Mouse (Mus musculus): ENCODE data around the gene Lgals3bp. TPM values are rescaled to one million over a fixed set of nuclear protein-coding genes. Genes with fewer than 3 reads are reported as not detected.

Gene Lgals3bp
- polyA plus RNA-seq, 1 experiment from 2014 or later, result 27.5 TPM

DNA sequence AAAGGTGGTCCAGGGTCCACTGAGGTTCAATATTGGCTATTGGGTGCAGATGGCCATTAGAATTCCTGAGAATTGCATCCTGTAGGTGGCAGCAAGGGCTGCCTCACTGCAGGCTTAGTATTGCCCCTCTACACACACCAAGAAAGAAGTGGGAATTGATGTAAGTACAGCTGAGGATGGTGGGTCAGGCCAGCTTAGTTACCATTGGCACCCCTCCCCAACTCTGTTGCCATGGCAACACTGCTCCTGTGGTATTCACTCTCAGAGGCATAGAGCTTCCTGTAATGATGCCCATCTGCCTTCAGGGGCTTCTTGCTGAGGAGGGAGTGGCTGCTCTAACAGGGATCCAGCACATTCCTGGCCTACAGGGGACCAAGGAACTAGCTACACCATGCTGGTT lies 26.9 kb downstream of the Lgals3bp start:
- Histone ChIP-seq H3K9ac (ENCODE audit: low read length) (no peak overlapping the region), H3K27ac (ENCODE audit: low read length) (no peak overlapping the region), H3K4me2 (ENCODE audit: low read depth, low read length) (no peak overlapping the region), H3K4me1 (ENCODE audit: control insufficient read depth, insufficient read depth, low read length) (peaks cover 4% of the 10 kb centered on the region), H3K36me3 (ENCODE audit: control insufficient read depth, insufficient read depth) (no peaks in the 10 kb centered on the region), H3K9me3 (replicated peaks; ENCODE audit: control insufficient read depth, low read length) (no peaks in the 10 kb centered on the region), H3K27me3 (ENCODE audit: control insufficient read depth, insufficient read depth, low read length) (no peaks in the 10 kb centered on the region), H3K4me3 (ENCODE audit: low read length) (no peak overlapping the region)
- no peak for ATAC-seq (replicated peaks; ENCODE audit: extremely low read depth, insufficient read depth, low FRiP score)

DNA sequence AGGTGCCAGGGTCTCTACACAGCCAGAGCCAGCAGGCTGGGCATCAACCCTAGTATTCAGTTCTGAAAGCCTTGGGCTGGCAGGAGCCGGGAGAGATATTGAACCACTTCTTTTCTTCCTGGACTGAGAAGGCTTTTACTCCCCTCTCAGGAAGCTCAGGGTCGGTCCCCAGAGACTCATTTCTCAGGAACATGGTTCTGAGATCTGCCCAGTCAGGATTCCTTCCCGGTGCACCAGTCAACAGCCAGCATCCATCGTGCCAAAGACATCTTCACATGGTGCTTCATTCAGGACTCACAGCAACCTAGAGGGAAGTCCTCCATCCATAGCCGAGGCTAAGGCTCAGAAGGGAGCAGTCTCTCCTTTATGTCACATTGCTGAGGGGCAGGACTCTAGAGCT lies 27.4 kb downstream of the Lgals3bp start:
- Histone ChIP-seq H3K27ac (ENCODE audit: low read length) (no peak overlapping the region), H3K9ac (ENCODE audit: low read length) (no peak overlapping the region), H3K4me3 (ENCODE audit: low read length) (no peak overlapping the region), H3K27me3 (ENCODE audit: control insufficient read depth, insufficient read depth, low read length) (no peaks in the 10 kb centered on the region), H3K36me3 (ENCODE audit: control insufficient read depth, insufficient read depth) (no peaks in the 10 kb centered on the region), H3K9me3 (replicated peaks; ENCODE audit: control insufficient read depth, low read length) (no peaks in the 10 kb centered on the region), H3K4me1 (ENCODE audit: control insufficient read depth, insufficient read depth, low read length) (peaks cover 3% of the 10 kb centered on the region), H3K4me2 (ENCODE audit: low read depth, low read length) (no peak overlapping the region)
- ATAC-seq (replicated peaks; ENCODE audit: extremely low read depth, insufficient read depth, low FRiP score), result no peak
- 59% methylated on average over 5 of the region's 5 CpGs for WGBS

DNA sequence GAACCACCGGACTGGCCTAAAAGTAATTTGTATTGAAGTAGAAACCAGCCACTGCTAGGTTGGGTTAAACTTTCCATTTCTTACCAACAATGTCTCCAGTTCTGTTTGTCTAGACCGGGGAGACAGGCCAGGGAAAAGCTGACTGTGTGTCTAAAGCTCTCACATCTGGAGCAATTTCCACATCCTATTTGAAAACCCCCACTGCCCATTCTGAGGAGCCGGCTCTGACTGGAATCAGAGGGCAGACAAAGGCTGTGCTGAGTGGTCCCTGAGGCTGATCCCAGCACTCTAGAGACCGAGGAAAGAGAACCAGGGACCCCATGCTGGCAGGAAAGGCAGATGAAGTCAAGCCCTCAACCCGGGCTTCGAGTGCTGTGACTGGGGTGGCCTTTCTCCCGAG lies 29.3 kb downstream of the Lgals3bp start:
- H3K4me1 ChIP-seq (ENCODE audit: control insufficient read depth, insufficient read depth, low read length), result no peaks in the 10 kb centered on the region
- H3K27me3 ChIP-seq (ENCODE audit: control insufficient read depth, insufficient read depth, low read length), result no peaks in the 10 kb centered on the region
- H3K9me3 ChIP-seq (replicated peaks; ENCODE audit: control insufficient read depth, low read length), result no peaks in the 10 kb centered on the region
- ATAC-seq (replicated peaks; ENCODE audit: extremely low read depth, insufficient read depth, low FRiP score), result no peak
- no peak overlapping the region for H3K4me3 ChIP-seq (ENCODE audit: low read length)
- H3K9ac ChIP-seq (ENCODE audit: low read length), result no peak overlapping the region
- no peak overlapping the region for H3K4me2 ChIP-seq (ENCODE audit: low read depth, low read length)
- H3K27ac ChIP-seq (ENCODE audit: low read length), result no peak overlapping the region
- WGBS, result 56% methylated on average over 7 of the region's 7 CpGs
- H3K36me3 ChIP-seq (ENCODE audit: control insufficient read depth, insufficient read depth), result no peaks in the 10 kb centered on the region

DNA sequence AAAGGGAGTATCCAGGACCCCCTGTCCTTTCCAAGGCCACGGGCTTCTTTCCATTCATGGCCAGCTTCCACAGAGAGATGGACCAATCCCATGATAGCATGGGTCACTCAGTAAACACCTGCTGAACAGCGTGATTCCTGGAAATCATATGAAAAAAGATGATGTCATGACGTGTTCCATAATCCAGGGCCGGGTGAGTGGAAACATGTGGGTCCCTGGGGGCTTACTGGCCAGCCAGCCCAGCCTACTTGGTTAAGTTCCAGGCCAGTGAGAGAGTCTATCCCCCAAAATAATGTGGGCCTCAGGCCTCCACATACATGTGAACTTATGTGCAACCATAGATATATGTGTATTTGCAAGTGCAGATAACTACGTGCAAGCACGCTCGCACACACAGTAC lies 30.0 kb downstream of the Lgals3bp start:
- no peak for ATAC-seq (replicated peaks; ENCODE audit: extremely low read depth, insufficient read depth, low FRiP score)
- WGBS, result 80% methylated on average over 7 of the region's 7 CpGs
- Histone ChIP-seq H3K27ac (ENCODE audit: low read length) (no peak overlapping the region), H3K9ac (ENCODE audit: low read length) (no peak overlapping the region), H3K9me3 (replicated peaks; ENCODE audit: control insufficient read depth, low read length) (no peaks in the 10 kb centered on the region), H3K4me1 (ENCODE audit: control insufficient read depth, insufficient read depth, low read length) (no peaks in the 10 kb centered on the region), H3K36me3 (ENCODE audit: control insufficient read depth, insufficient read depth) (no peaks in the 10 kb centered on the region), H3K27me3 (ENCODE audit: control insufficient read depth, insufficient read depth, low read length) (no peaks in the 10 kb centered on the region), H3K4me2 (ENCODE audit: low read depth, low read length) (no peak overlapping the region), H3K4me3 (ENCODE audit: low read length) (no peak overlapping the region)

DNA sequence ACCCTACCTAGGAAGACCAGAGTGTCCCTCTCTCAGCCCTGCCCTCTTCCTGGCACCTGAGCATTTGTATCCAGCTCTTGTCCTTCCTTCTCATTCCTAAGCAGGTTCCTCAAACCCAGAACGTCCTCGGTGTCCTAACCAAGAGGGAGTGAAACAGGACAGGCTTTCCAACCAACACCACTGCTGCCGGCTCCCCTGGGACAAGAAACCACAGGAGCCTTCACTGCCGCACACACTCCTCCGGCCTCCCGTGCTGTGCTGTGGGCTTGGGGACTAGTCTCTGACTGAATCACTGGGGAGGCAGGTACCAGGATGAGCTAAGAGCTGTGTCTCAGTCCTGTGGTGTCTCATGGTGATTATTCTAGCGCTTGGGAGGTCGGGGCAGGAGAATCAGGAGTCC lies 32.2 kb downstream of the Lgals3bp start:
- H3K36me3 ChIP-seq (ENCODE audit: control insufficient read depth, insufficient read depth), result no peaks in the 10 kb centered on the region
- H3K9ac ChIP-seq (ENCODE audit: low read length), result no peak overlapping the region
- 58% methylated on average over 8 of the region's 8 CpGs for WGBS
- H3K4me1 ChIP-seq (ENCODE audit: control insufficient read depth, insufficient read depth, low read length), result peaks cover 6% of the 10 kb centered on the region; the same call in 1 of the 2 replicates
- H3K4me3 ChIP-seq (ENCODE audit: low read length), result no peak overlapping the region
- ATAC-seq (replicated peaks; ENCODE audit: extremely low read depth, insufficient read depth, low FRiP score), result no peak
- no peak overlapping the region for H3K27ac ChIP-seq (ENCODE audit: low read length)
- no peak overlapping the region for H3K4me2 ChIP-seq (ENCODE audit: low read depth, low read length)
- no peaks in the 10 kb centered on the region for H3K9me3 ChIP-seq (replicated peaks; ENCODE audit: control insufficient read depth, low read length)
- H3K27me3 ChIP-seq (ENCODE audit: control insufficient read depth, insufficient read depth, low read length), result no peaks in the 10 kb centered on the region

DNA sequence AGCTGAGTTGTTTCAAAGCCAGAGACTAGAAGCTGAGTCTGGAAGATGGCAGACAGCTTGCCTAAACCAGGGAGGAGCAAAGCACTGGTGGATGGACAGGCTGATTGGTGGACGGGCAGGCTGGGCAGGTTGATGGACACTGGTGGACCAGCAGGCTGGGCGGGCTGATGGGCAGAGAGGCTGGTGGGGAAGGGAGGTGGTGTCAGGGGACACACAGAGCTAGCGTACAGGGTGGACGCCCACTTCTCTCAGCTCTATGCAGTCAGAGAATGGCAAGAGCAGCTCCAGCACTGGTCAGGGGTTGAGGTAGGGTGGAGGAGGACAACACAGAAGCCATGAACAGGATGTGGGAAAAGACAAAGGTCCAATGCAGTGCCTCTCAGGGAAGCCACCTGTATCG lies 32.6 kb downstream of the Lgals3bp start:
- Histone ChIP-seq H3K4me2 (ENCODE audit: low read depth, low read length) (no peak overlapping the region), H3K9me3 (replicated peaks; ENCODE audit: control insufficient read depth, low read length) (no peaks in the 10 kb centered on the region), H3K4me3 (ENCODE audit: low read length) (no peak overlapping the region), H3K4me1 (ENCODE audit: control insufficient read depth, insufficient read depth, low read length) (peaks cover 6% of the 10 kb centered on the region; the same call in 1 of the 2 replicates), H3K27ac (ENCODE audit: low read length) (no peak overlapping the region), H3K36me3 (ENCODE audit: control insufficient read depth, insufficient read depth) (no peaks in the 10 kb centered on the region), H3K27me3 (ENCODE audit: control insufficient read depth, insufficient read depth, low read length) (no peaks in the 10 kb centered on the region), H3K9ac (ENCODE audit: low read length) (no peak overlapping the region)
- no peak for ATAC-seq (replicated peaks; ENCODE audit: extremely low read depth, insufficient read depth, low FRiP score)
- 76% methylated on average over 5 of the region's 5 CpGs for WGBS

DNA sequence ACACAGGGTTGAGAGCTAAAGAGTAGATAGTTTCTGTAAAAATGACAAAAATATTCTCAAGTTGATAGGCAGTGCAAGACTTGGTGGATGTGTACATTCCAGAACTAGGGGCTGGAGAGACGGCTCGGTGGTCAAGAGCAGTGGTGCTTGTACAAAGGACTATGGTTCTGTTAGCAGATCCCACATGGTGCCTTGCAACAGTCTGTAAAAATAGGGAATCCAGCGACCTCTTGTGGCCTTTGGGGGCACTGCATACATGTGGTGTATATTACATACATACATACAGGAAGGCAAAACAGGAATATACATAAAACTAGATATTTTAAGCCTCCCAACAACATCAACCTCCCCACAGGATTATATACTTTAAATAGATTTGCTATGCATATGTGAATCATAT lies 33.6 kb downstream of the Lgals3bp start:
- H3K9ac ChIP-seq (ENCODE audit: low read length), result no peak overlapping the region
- no peaks in the 10 kb centered on the region for H3K36me3 ChIP-seq (ENCODE audit: control insufficient read depth, insufficient read depth)
- H3K27ac ChIP-seq (ENCODE audit: low read length), result no peak overlapping the region
- no peaks in the 10 kb centered on the region for H3K9me3 ChIP-seq (replicated peaks; ENCODE audit: control insufficient read depth, low read length)
- no peak overlapping the region for H3K4me3 ChIP-seq (ENCODE audit: low read length)
- H3K27me3 ChIP-seq (ENCODE audit: control insufficient read depth, insufficient read depth, low read length), result no peaks in the 10 kb centered on the region
- H3K4me1 ChIP-seq (ENCODE audit: control insufficient read depth, insufficient read depth, low read length), result peaks cover 9% of the 10 kb centered on the region
- 60% methylated on average over 3 of the region's 3 CpGs for WGBS
- no peak for ATAC-seq (replicated peaks; ENCODE audit: extremely low read depth, insufficient read depth, low FRiP score)
- no peak overlapping the region for H3K4me2 ChIP-seq (ENCODE audit: low read depth, low read length)

DNA sequence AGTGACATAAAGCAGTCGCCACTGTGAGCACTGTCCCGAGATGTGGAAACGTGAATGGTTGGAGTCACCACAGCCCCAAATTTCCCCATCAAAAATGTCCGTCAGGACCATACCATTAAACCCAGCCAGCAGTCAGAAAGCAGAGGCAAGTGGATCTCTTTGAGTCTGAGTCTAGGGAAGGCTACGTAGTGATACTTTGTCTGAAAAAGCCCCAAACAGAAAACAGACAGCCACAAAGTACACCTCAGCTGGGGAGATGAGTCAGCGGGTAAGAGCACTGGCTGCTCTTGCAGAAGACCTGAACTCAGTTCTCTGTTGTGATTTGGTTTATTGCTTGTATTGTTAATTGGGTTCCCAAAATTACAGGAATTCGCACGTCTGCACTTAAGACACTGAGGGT lies 35.3 kb downstream of the Lgals3bp start:
- Histone ChIP-seq H3K4me3 (ENCODE audit: low read length) (no peak overlapping the region), H3K9me3 (replicated peaks; ENCODE audit: control insufficient read depth, low read length) (no peaks in the 10 kb centered on the region), H3K27me3 (ENCODE audit: control insufficient read depth, insufficient read depth, low read length) (no peaks in the 10 kb centered on the region), H3K27ac (ENCODE audit: low read length) (no peak overlapping the region), H3K9ac (ENCODE audit: low read length) (no peak overlapping the region), H3K4me1 (ENCODE audit: control insufficient read depth, insufficient read depth, low read length) (peaks cover 21% of the 10 kb centered on the region), H3K36me3 (ENCODE audit: control insufficient read depth, insufficient read depth) (no peaks in the 10 kb centered on the region), H3K4me2 (ENCODE audit: low read depth, low read length) (no peak overlapping the region)
- WGBS, result 63% methylated on average over 8 of the region's 8 CpGs
- ATAC-seq (replicated peaks; ENCODE audit: extremely low read depth, insufficient read depth, low FRiP score), result no peak

DNA sequence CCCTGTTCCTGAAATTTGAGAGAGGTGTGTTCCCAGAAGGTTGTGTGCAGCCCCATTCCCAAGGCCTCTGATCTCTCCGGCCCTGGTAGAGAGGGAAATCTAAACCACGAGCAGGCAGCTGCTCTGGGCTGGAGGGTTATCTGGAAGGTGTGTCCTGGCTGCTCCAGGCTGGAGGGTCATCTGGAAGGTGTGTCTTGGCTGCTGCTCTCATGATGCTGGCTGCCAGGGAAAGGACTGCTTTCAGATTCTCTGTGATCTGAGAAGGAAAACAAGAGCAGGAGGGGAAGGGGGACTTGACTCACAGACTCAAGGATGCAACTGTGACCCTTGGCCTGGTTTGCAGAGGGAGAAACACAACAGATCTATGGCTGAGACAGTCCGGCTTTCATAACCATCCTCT lies 35.8 kb downstream of the Lgals3bp start:
- no peak overlapping the region for H3K27ac ChIP-seq (ENCODE audit: low read length)
- no peaks in the 10 kb centered on the region for H3K36me3 ChIP-seq (ENCODE audit: control insufficient read depth, insufficient read depth)
- no peak overlapping the region for H3K4me2 ChIP-seq (ENCODE audit: low read depth, low read length)
- no peak overlapping the region for H3K4me3 ChIP-seq (ENCODE audit: low read length)
- no peak for ATAC-seq (replicated peaks; ENCODE audit: extremely low read depth, insufficient read depth, low FRiP score)
- no peaks in the 10 kb centered on the region for H3K9me3 ChIP-seq (replicated peaks; ENCODE audit: control insufficient read depth, low read length)
- WGBS, result 53% methylated on average over 3 of the region's 3 CpGs
- peaks cover 21% of the 10 kb centered on the region for H3K4me1 ChIP-seq (ENCODE audit: control insufficient read depth, insufficient read depth, low read length)
- no peaks in the 10 kb centered on the region for H3K27me3 ChIP-seq (ENCODE audit: control insufficient read depth, insufficient read depth, low read length)
- H3K9ac ChIP-seq (ENCODE audit: low read length), result no peak overlapping the region

DNA sequence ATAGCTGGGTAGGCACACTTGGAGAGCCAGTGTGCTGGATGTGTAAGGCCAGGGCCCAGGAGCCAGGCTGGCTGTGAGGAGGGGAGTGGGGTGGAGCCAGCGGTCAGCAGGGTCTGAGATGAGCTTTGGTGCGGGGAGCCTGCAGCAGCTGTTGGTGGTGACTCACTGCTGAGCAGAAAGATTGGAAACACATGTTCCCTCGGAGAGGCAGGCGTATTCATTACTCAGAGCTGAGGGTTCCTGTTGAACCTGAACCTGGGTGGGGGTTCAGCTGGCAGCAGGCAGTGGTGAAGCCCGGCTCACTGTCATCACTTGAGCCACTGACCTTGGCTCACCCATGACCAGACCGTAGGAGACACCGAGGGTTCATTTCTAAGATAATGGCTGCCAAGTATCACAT lies 36.7 kb downstream of the Lgals3bp start:
- H3K9ac ChIP-seq (ENCODE audit: low read length), result no peak overlapping the region
- H3K4me3 ChIP-seq (ENCODE audit: low read length), result no peak overlapping the region
- no peaks in the 10 kb centered on the region for H3K9me3 ChIP-seq (replicated peaks; ENCODE audit: control insufficient read depth, low read length)
- H3K27ac ChIP-seq (ENCODE audit: low read length), result peak overlapping the region; percentile 62
- no peaks in the 10 kb centered on the region for H3K27me3 ChIP-seq (ENCODE audit: control insufficient read depth, insufficient read depth, low read length)
- WGBS, result 53% methylated on average over 7 of the region's 7 CpGs
- H3K4me2 ChIP-seq (ENCODE audit: low read depth, low read length), result no peak overlapping the region
- no peaks in the 10 kb centered on the region for H3K36me3 ChIP-seq (ENCODE audit: control insufficient read depth, insufficient read depth)
- 0 out of 2 replicates have a peak, but pooled peaks have one; percentile 19 for ATAC-seq (replicated peaks; ENCODE audit: extremely low read depth, insufficient read depth, low FRiP score)
- H3K4me1 ChIP-seq (ENCODE audit: control insufficient read depth, insufficient read depth, low read length), result peaks cover 30% of the 10 kb centered on the region

Data from heart, embryonic 16.5 days (tissue).